Mouse (Mus musculus) ES-Bruce4 (cell line): ENCODE results near the gene Nrsn2.

Experiments used
- CTCF ChIP-seq: IDR thresholded peaks from one replicate; pipeline ENCODE4 v1.8.1; 2011; ENCODE audit warnings: low read depth, low read length
- EP300 ChIP-seq: IDR thresholded peaks from 2 replicates; pipeline ENCODE4 v1.6.1; 2011; ENCODE audit warnings: low read depth, low read length; ENCODE audit not compliant: insufficient read depth
- POLR2A ChIP-seq: IDR thresholded peaks from one replicate; pipeline ENCODE4 v1.8.1; 2011; ENCODE audit warnings: low read length; ENCODE audit not compliant: insufficient read depth

GRCm38 (mm10) chr2:152372104-152372503, 4.3 kb downstream of the Nrsn2 start:
- no peak for TF ChIP-seq POLR2A
- no peak for TF ChIP-seq EP300
- TF ChIP-seq CTCF = no peak
